Mouse (Mus musculus) MEL-GATA-1-ER (cell line): ENCODE results near the gene Tas1r1.
A peak's percentile ranks its signal among the peaks of the same experiment; 100 is the strongest.

Source experiments
- DNase-seq: peaks from one replicate; pipeline ENCODE4 v3.0.0-alpha.2; 2012; ENCODE audit warnings: low read depth; ENCODE audit errors: extremely low read depth

Gene Tas1r1

DNA sequence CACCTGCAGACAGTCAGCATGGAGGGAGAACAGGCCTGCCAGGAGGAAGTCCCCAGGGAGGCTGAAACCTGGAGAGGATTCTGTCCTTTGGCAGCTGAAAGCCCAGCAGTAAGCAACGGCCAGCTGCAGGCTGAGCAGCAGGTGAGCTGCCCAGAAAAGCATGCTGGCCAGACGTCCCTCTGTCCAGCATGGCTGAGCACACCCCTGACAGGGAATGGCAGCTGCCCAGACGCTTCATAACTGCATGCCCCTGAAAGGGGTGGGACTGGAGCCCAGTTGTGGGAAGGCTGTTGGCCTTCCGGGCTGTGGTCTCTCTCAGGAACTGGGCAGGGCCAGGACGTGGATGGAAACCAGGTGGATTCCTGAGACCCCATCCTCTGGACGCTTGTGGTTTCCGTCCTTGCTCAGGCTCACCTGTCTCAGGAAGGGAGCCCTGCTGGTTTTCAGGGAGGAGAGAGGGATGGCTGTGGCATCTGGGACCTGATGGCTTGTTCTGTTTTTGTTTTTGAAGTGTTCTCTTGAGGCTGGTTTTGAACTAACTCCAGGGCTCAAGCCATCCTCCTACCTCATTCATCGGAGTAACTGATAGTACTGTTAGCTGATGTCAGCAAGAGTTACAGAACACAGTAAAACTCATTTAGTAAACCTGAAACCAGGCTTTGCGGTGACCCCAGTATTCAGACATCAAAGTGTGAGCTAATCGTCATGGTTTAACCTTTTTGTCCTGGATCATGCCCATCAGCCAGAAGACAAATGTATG is at the start of gene Tas1r1:
TSS of gene Tas1r1 (minus strand) at position 344 of the 760 bp plus-strand sequence.
- DNase-seq, result no peak

DNA sequence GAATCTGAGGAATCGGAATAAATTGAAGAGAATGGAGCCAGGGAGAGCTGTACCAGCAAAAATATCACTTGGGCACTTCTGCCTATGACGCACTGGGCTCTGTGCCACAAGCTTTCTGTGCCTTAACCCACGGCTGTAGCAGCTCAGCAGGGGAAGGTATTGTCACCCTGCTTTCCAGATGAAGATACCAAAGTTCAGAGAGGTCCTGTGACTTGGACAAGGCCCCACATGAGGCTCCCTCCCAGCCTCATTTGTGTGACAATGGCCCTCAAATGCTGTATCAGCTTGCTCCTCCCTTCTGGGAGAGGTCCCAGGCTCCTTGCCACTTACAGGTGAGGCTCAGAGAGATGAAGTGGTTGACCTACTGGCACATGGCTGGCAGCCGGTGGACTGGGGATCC is 49.8 kb upstream of the Tas1r1 start:
- DNase-seq, result no peak

DNA sequence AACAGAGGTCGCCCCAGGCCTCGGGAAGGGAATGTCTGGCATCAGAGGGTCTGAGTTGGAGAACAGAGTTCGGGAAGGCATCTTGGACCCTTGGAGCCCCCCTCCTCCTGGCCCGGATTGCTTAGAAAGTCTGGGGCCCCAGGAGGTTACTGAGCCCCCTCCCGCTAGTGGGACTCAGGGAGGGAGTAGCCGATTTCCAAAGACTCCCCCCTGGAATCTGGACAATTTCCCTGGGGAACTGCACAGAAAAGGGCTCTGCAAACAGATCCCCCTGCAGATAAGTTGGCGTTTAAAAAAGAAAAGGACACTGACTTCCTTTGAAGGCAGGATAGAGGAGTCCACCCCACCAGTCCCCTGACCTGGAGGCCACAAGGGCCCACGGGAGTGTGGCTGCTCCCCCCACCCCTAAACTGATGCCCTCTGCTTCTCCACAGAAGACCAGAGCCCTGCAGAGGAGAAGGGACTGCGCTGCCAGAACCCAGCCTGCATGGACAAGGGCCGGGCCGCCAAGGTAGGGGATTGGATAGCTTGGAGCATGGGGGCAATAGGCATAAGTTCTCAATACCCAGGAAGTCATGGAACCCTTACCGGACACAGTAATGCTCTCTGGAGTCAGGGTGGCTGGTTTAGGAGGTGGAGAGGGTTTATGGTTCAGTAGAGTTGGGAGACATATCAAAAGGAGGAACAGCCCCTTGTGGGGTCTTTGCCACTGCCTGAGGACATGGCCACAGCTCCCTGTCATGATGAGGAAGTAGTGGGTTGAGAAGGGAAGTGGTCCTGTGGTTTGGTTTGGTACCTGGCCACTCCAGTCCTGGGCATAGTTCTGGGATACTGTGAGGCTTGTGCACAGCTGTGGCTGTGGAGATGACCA is 49.1 kb upstream of the Tas1r1 start:
- peak; percentile 62 for DNase-seq

DNA sequence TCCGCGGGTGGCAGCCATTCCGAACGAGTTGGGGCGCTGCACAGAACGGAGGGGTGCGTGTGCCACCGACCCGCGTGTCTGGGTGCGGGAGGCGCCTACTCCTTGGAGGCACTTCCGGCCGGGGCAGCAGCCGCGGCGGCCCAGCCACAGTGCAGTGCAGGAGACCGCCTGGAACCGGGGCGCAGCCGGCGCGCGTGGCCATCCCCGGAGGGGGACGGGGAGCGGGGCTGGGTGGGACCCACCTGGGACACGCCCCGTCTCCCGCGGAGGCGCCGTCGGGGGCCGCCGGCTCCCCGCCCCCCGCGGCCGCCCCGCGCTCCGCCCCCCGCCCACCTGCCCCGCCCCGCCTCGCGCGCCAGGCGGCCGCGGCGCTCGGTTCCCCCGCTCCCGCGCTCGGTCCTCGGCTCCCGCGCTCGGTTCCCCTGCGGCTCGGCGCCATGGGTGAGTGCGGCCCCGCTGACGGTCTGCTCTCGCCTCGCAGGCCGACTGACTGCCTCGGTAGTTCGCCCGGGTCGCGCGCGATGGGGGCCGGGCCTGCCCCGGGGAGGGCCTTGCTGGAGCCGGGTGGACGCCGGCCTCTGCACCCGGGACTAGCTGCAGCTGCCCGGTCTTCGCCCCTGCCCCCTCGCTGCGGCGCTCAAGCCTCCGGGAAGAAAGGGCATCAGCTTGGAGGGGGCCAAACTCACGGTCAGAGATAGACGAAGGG is 48.3 kb upstream of the Tas1r1 start:
- DNase-seq, result no peak

DNA sequence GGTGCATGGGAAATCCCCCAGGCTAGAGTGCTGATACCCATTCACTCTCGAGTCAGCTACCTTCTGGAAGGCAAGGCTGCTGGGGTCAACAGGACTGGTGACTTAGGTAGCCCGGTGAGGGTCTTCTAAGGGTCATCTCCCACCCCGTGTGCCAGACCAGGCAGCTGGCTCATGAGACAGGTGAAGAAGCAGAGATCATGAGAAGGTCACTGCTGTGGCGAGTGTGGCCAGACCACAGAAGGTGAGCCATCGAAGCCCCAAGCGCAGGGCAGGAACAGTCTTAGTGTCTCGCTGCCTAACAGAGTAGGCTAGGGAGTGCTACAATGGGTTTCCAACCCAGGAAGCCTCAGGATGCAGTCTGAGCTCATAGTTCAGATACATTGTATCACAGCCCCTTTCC is 46.2 kb upstream of the Tas1r1 start:
- no peak for DNase-seq

DNA sequence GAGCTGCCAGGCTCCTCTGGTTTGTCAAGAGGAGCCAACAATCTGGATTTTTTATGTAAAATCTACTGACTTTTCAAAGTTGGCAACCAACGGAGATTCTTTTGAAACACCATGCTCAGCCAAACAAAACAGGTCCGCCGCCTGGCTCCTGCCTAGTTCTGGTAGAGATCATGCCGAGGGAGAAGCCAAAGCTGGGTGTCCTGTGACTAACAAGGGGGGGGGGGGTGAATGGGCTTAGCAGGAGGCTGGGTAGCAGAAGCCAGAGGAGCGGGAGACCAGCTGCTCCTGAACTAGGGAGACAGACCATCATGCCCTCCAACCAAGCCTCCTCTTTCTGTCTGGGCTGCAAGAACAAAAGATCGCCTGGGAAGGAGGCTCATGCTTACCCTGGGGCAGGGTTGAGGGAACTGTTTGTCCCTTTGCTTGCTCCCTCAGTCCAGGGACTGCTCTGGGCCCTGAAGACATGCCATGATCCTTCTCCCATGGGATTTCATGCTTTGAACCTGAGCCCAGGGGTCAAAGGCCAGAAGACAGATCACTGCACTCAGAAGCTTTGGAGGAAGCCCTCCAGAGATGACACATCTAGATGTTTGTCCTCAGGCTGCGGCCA is 45.3 kb upstream of the Tas1r1 start:
- DNase-seq, result no peak

DNA sequence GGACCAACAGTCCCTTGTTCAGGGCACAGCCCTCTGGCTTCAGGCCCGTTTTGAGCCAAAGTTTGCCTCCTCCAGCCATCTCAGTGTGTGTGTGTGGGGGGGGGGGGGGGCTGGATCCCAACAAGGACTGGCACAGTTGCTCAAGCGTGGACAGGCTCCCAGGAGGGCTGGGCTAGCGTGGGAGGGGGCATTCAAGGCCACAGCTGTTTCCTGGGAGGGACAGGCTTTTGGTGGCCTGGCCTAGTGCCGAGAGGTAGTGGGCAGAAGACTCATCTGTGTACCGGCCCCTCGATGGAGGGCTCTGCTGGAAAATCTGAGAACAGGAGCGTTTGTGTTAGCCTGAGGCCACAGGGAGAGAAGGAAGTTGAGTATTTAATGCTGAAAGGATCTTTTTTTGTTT is 41.6 kb upstream of the Tas1r1 start:
- DNase-seq, result no peak

DNA sequence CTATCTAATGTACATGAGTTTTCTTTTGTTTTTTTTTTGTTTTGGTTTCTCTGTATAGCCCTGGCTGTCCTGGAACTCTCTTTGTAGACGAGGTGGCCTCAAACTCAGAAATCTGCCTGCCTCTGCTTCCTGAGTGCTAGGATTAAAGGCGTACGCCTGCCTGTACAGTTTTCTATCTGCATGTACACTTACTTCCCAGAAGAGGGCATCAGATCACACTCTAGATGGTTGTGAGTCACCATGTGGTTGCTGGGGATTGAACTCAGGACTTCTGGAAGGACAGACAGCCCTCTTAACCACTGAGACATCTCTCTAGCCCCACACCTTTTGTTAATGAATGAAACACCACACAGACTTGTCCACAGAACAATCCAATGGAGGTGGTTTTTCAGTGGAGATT is 40.9 kb upstream of the Tas1r1 start:
- no peak for DNase-seq

DNA sequence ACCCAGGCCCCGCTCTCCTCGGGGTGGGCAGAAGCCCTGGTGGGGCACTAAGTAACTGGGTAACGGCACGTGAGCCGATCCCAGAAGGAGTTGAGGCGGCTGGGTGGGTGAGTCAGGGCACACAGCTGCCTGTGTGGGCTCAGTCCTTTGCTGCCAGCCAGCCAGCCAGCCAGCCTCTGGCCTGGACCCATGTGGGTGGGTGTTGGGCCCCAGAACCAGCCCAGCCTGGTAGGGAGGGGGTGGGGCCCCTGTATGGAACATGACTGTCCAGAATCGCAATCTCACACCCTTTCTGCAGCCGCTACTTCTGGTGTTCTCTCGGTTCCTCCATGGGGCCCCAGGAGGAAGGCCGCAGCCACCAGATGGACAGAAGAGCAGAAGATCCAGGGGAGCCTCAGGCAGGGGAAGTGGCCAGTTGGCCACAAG is 39.8 kb upstream of the Tas1r1 start:
- no peak for DNase-seq

DNA sequence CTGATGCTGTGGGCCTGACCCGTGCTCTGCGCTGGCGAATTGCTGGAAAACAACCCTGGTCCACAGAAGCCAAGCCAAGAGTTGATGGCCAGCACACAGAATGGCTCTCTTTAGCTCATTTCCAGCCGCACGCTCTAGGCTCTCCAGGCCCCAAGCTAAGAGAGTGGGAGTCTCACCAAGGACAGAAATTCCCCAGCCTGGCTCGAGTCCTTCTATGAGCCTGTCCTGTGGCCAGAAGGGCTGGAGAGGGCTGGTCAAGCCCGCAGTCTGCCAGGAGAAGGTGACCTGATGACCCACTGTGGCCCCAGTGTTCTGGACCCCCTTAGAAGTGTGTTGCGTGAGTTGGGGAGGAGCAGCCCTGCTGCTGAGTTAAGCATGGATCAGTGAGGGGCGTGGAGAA is 38.8 kb upstream of the Tas1r1 start:
- DNase-seq, result no peak

DNA sequence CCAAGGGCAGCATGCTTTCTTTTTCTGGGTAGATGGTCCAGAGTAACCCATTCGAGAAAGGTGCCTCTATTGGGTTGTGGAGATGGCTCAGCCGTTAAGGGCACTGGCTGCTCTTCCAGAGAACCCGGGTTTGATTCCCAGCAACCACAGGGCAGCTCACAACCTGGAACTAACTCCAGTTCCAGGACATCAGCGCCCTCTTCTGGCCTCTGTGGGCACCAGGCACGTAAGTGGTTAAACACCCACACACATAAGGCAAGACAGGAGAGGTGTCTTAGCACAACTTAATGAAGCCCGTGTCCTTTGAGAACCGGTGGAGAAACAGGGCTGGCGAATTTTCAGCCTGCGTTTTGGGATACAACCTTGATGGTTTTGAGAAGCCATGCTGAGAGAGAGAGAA is 36.2 kb upstream of the Tas1r1 start:
- DNase-seq, result no peak

DNA sequence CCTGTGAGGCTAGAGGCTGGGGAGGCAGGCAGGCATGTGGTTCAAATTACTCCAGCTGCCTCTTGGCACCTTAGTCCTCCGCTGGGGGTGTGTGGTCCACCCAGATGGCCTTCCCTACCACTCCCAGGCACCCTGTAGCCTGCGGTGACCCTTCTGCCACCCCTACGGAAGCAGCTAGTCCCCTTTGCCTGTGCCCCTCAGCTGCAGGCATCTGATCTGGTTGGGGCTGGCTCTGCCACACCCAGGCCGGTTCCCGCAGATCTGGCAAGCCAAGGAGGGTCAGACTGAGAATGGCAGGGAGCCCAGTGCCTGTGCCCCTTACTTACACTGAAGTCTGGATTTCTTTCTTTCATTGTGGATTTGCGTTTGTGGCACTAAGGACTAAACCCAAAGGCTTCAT is 35.3 kb upstream of the Tas1r1 start:
- no peak for DNase-seq

DNA sequence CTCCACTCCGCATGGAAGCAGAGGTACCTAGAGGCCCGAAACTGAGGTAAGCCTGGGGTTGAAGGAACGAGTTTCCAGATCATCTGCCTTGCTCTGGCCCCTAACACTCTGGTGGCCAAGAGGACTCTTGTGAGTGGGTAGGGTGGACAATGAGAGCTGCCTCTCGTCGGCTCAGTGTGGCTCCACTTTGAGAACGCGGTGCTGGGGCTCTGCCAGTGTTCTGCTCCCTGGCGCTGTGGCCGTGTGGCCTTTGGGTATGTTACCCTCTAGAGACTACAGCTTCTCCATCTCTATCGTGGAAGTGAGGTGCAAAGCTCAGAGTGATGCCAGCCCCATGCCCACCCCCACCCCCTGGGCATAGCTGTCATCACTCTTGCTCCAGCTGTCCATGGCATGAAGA is 34.3 kb upstream of the Tas1r1 start:
- DNase-seq, result no peak

DNA sequence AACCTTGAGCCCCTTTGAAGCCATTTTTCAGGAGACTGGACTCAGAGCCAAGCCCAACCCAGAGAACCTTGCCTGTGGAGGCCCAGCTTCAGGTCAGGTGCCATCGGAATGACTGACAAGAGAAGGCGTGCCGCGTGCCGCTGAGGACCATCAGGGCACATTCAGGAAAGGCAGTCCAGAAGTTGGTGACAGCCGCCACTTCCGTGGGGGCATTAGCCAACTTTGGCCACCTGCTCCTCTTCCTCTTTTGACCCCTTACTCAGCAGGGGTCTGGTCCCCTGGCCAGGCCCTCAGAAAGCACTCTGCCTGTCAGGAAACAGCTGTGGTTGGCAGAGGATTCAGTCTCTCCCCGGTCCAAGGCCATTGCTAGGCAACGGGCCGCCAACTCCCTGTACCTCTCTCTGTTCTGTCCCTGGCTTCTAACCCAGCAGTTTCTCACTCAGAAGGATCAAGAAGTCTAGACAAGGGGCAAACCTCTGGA is 33.8 kb upstream of the Tas1r1 start, which contains the start of gene Plekhg5:
TSS of gene Plekhg5 (plus strand) at position 378 of the 481 bp plus-strand sequence.
- DNase-seq, result no peak

DNA sequence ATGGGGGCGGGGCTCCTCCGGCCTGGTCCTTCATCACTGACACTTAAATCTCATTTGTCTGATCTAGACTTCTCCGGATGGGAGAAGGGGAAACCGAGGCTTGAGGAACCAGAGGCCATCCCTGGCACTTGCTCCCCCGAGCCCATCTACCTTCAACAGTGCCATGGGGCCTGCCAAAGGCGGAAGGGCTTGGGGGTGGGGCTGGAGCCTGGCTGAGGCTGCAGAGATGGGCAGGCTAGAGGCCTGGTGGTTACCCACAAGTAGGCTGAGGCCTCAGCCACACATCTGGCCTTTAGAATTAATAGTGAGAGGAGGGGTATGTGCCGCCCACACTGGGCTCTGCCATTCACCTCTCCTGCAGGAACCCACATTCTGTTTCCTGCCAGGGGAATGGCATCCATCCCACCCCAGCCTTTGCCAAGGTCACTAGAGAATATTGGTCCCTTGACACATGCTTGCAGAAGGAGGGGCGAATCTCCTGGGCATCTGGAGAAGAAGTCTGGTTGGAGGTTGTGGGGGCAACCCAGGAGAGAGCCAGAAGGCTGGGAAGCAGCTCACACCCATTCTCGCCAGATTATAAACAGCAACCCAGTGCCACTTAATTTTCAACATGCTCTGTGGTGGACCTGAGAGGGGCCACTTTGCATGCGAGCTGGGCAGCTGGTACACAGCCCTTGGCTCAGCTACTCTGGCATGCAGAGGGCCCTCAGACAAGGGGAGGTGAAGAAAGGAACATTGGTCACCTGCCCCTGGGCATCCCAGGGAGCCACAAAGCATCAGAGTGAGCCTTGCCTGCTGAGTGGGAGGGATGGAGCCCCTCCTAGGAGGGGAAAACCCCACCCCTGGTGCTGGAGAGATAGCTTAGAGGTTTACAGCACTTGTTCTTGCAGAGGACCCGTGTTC is 32.4 kb upstream of the Tas1r1 start:
- DNase-seq, result no peak

DNA sequence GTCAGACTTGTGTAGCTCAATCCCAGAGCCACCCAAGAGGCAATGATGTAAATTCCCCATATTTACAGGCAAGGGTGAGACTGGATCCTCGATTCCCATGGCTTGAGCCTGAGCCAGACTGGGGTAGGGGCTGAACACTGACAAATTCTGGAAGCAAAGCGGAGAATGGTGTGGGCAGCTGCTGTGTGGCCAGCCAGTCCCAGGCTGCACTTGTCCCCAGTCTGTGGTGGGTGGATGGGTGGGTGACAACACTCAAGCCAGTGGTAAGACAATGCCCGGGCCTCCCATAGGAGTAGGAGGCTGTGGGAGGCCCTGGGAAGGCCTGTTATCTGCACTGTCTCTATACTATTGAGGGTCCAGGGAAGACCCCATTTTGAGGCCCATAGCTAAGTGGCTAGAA is 30.9 kb upstream of the Tas1r1 start:
- no peak for DNase-seq

DNA sequence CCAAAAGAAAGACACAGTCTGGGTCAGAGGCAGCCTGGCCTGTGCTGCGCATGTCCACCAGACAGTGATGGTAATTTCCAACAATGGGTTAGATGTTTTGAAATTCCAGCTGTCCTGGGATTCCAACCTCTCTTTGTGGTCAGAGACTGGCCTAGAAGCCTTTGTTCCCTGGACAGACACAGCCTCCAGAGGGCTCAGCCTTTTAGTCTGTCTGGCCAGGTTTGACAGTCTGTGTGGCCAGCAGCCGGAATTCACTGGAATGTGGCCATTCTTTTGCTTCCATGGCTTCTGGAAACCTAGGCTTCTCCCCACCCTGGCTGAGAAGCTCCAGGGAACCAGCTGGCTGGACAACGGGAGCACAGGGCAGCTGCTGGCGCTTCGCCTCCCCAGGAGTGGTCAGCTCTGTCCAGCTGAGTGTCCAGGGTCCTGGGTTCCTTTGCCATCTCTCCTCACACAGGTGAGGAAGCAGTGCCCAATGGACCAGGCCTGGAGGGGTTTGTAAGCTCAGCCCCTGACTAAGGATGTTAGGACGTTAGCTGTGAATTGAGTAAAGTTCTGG is 29.9 kb upstream of the Tas1r1 start:
- no peak for DNase-seq

DNA sequence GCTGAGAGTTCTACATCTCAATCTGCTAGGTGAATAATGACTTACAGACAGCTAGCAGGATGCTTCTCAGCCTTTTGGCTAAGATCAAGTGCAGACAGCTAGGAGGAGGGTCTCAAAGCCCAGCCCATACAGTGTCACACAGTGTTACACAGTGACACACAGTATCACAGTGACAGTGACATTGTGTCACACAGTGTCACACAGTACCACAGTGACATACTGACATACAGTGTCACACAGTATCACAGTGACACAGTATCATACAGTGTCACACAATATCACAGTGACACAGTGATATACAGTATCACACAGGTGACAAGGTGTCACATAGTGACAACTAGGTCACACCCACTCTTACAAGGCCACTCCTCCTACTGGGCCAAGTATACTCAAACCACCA is 28.9 kb upstream of the Tas1r1 start:
- DNase-seq, result no peak

DNA sequence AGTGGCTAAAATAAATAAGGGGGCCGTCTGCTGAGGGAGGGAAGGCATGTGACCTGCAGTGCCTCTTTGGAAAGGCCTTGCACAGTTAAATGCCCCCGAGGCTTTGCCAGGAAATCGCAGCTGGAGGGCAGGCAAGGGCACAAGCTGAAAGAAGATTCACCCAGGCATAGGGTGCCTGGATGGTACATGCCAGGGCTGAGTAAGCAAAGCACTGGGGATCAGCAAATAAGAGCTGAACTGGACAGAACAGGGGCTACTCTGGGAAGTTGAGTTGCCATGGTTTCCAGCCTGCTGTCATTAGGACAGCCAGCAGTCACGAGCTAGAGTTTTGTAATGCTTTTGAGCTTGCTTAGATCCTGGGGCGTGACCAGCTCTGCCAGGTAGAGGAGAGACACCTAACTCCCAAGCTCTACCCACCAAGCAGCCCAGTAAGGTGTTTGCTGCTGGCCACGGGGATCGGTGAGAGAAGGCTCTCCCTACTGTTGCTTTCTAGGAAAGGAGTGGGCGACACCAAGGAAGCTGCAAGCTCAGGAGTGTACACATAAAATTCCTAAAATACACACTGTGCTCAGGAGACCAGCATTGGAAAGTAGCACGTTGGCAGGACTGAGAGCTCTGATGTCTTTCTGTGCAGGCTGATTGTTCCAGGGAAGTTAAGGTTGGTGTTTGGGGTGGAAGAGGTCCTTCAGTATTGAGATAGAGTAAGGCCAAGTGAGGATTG is 24.2 kb upstream of the Tas1r1 start:
- DNase-seq, result no peak
